Mouse (Mus musculus) spleen, adult 2 months (tissue): ENCODE measurements around the gene Ptges. TPM values are rescaled to one million over a fixed set of nuclear protein-coding genes. Genes with fewer than 3 reads are reported as not detected.

ENCODE experiments used
- DNase-seq, 2 experiments: peaks; one replicate each; pipeline versions ENCODE4 v3.0.0 to v3.0.0-alpha.2; 2012 to 2021; ENCODE audit warnings: low spot score in 2 of 2, low read depth in 1 of 2
- H3K27ac ChIP-seq: fragments of 200-500 bp; 2 replicates; pipeline ENCODE4 v1.5.1; 2012; ENCODE audit warnings: low read length, inconsistent platforms; ENCODE audit not compliant: insufficient read depth
- H3K27me3 ChIP-seq: fragments of 200-500 bp; 2 replicates; pipeline ENCODE4 v1.6.1; 2012; ENCODE audit warnings: mild to moderate bottlenecking, moderate library complexity, low read length, inconsistent platforms; ENCODE audit not compliant: control insufficient read depth, insufficient read depth
- H3K36me3 ChIP-seq: fragments of 200-500 bp; 2 replicates; pipeline ENCODE4 v1.6.1; 2012; ENCODE audit warnings: mild to moderate bottlenecking, low read length, inconsistent platforms; ENCODE audit not compliant: control insufficient read depth, insufficient read depth
- H3K4me1 ChIP-seq: fragments of 200-500 bp; 2 replicates; pipeline ENCODE4 v1.6.1; 2011; ENCODE audit warnings: inconsistent platforms; ENCODE audit not compliant: control insufficient read depth, insufficient read depth, insufficient read length
- H3K4me3 ChIP-seq: fragments of 200-500 bp; 2 replicates; pipeline ENCODE4 v1.5.1; 2011; ENCODE audit warnings: mild to moderate bottlenecking, inconsistent platforms; ENCODE audit not compliant: insufficient read depth, insufficient read length; ENCODE audit errors: extremely low read depth
- CTCF ChIP-seq: fragments of 200-500 bp; IDR thresholded peaks from 2 replicates; pipeline ENCODE4 v1.5.1; 2011; ENCODE audit warnings: mild to moderate bottlenecking, inconsistent platforms; ENCODE audit not compliant: insufficient read depth, insufficient read length, insufficient replicate concordance; ENCODE audit errors: extremely low read depth
- POLR2A ChIP-seq: fragments of 200-500 bp; IDR thresholded peaks from 2 replicates; pipeline ENCODE4 v1.6.1; 2011; ENCODE audit warnings: low read depth, low read length, inconsistent platforms
- WGBS: fragments of 180-500 bp; shearing (Covaris S2); methylation state at CpG from one replicate; pipeline ENCODE4 v1.1.7; 2018; 5-methylcytosine and 5-hydroxymethylcytosine counted together
- polyA plus RNA-seq: library from polyadenylated mRNA; depleted of rRNA; stranded (reverse); fragments of >200 nt; gene quantifications from 2 replicates; pipeline ENCODE4 v1.2.3, GENCODE M21; 2012; rRNA removed

The Ptges gene
- 14.3 and 16.0 TPM in 2 replicates for polyA plus RNA-seq

DNA sequence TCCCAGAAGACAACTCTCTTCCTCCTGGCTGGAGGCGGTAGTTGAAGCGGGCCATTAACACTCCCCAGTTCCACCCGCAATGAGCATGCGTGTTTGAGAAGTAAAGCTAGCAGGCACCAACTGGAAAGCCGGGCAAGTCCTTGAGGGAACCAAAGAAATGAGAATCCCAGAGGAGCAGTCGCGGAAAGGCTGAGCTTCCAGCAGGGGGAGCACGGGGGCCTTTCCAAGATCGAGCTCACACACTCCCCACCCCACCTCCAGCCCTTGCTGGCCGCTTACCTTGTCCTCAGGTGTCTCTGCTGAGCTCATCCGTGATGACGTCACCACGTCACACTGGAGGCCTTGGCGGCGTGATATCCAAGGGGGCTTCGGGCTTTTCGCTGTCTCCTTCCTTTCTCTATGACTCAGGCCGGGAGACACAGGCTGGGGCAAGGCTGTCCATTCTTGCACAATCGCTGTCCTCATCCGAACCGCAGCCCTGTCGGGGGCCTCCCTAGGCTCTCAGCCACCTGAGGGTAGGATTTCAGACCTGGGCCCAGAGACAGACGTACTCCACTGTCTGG is at the start of gene Ptges:
Gene Ptges (minus strand): TSS at position 381 of the 563 bp plus-strand sequence.
- TF ChIP-seq CTCF (peak; percentile 50; the same call in 1 of the 2 replicates), POLR2A (no peak)

DNA sequence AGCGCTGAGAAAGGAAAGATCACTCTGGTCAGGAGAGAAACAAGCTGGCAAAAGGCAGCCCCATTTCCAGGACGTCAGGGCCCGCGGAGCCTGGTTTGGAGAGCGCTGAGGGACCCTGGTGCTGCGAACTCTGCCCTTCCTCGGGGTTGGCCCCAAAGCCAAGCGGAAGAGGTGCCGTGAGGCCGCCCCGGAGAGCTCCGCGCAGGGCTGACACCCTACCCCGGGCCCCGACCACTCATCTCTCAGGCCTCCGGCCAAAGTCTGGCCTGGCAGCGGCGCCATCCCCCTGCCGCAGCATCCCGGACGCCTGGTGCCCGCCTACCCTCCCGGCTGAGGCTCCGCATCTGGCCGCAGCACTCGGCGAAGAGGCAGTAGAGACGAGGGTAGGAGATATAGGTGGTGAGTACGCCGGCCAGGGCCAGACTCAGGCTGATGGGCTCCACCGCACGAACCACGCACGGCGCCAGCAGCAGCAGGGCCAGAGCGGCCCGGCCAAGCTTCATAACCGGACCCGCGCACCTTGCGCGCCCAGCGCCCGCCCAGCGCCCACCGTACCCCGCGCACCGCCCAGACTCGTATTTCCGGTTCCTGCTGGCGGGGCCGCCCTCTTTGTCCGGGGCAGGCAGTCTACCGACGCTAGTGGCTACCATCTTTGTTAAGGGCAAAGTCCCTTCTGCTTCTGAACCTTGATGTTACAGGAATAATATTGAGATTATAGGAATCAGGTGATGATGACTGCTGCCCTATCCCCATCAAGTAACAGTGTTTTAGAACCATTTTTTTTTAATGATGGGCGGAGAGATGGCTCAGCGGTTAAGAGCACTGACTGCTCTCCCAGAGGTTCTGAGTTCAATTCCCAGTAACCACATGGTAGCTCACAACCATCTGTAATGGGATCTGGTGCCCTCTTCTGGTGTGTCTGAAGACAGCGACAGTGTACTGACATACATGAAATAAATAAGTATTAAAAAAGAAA is 38.0 kb upstream of the Ptges start, which contains the start of gene Tor1a:
Gene Tor1a (minus strand): TSS at position 582 of the 976 bp plus-strand sequence.
- H3K27me3 ChIP-seq = no peaks in the 10 kb centered on the region
- H3K27ac ChIP-seq = peak within 1 kb of the TSS; percentile 65
- WGBS = 3% methylated on average over 59 of the region's 59 CpGs
- peak within 1 kb of the TSS; percentile 71 for H3K4me3 ChIP-seq
- TF ChIP-seq POLR2A = peak; percentile 45
- no peak for TF ChIP-seq CTCF
- peaks cover 15% of the 10 kb centered on the region for H3K36me3 ChIP-seq
- H3K4me1 ChIP-seq = peaks cover 6% of the 10 kb centered on the region; the same call in 1 of the 2 replicates
- DNase-seq = peak; percentile 60 to 84

More for the DNA sequence above, at the start of gene Ptges:
- WGBS = 7% methylated on average over 23 of the region's 23 CpGs
- Histone ChIP-seq H3K4me1 (no peaks in the 10 kb centered on the region; the same call in 1 of the 2 replicates), H3K4me3 (peak within 1 kb of the TSS; percentile 36; the same call in 1 of the 2 replicates), H3K27me3 (no peaks in the 10 kb centered on the region), H3K27ac (no peak within 1 kb of the TSS), H3K36me3 (no peaks in the 10 kb centered on the region)
- peak in 1 of 2 experiments; percentile 47 for DNase-seq

DNA sequence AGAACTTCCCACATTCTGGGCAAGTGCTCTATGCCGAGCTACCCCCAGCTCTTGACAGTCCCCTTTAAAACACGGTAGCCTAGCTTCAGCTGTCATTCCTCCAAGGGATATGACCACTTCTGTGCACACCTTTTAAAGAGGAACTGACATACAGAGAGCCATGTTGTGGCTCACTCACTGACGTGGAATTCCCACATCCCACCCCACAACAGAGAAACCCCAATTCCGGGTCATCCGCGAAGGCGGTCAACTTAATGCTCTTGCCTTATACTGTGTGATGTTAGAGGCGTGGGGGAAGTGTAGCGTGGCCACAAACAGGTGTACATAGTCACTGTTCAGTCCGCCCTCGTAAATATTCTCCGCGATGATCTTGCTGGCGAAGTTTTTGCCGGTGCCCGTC is 37.2 kb upstream of the Ptges start:
- TF ChIP-seq POLR2A = no peak
- no peak for TF ChIP-seq CTCF
- Histone ChIP-seq H3K4me3 (peak overlapping the region; percentile 71), H3K4me1 (peaks cover 6% of the 10 kb centered on the region; the same call in 1 of the 2 replicates), H3K27ac (peak overlapping the region; percentile 65; the same call in 1 of the 2 replicates), H3K27me3 (no peaks in the 10 kb centered on the region), H3K36me3 (peaks cover 18% of the 10 kb centered on the region)
- DNase-seq = no peak
- WGBS = 2% methylated on average over 16 of the region's 16 CpGs

DNA sequence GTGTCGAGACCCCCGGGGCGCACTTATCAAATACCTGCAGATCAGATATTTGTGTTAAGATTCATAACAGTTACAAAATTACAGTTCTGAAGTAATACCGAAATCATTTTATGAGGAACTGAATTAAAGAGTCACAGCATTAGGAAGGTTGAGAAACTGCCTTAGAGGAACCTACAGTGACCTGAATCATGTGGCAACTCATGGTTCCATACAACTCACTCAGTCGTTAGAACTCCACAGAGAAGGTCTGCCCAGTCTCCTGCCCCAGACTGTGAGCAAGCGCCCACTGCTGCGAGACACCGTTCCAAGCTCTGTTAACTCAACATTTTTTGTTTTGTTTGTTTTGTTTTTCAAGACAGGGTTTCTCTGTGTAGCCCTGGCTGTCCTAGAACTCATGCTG is 36.0 kb upstream of the Ptges start:
- Histone ChIP-seq H3K4me3 (no peak overlapping the region), H3K27me3 (no peaks in the 10 kb centered on the region), H3K36me3 (peaks cover 24% of the 10 kb centered on the region), H3K27ac (no peak overlapping the region), H3K4me1 (peaks cover 6% of the 10 kb centered on the region; the same call in 1 of the 2 replicates)
- DNase-seq = no peak
- 84% methylated on average over 8 of the region's 8 CpGs for WGBS
- TF ChIP-seq POLR2A (no peak), CTCF (no peak)

DNA sequence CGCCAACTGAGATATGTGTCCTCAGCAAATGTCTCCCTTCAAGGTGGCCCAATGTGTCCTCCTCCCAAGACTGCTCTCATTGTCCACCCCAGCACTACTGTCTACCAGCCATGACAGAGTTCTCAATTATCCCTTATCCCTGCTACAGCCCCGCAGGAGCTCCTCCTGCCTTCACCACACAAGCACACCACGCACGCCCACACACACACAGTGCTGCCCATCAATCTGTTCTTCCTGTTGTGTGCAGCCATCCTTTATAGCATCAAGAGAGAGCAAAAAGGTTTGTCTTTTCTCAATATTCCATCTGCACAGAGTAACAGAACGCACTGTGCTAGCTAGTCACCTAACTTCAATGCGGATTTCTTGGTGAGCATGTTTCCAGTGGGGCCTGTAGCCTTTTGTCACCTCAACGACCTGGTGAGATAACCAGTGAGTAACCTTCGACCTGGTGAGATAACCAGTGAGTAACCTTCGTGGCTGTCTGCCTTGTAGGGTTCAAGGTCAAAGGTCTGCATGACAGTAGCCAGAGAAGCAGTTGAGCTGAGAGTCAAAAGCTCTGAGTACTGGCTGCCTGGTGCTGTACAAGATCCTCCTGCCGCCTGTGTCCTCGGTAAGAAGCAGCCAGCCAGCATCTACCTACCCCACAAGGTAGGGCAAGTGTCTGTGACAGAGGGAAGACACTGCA is 33.0 kb upstream of the Ptges start:
- TF ChIP-seq CTCF = no peak
- no peak for TF ChIP-seq POLR2A
- peaks cover 6% of the 10 kb centered on the region; the same call in 1 of the 2 replicates for H3K4me1 ChIP-seq
- H3K27me3 ChIP-seq = no peaks in the 10 kb centered on the region
- WGBS = 90% methylated on average over 11 of the region's 11 CpGs
- no peak for DNase-seq
- H3K36me3 ChIP-seq = peaks cover 42% of the 10 kb centered on the region
- no peak overlapping the region for H3K4me3 ChIP-seq
- H3K27ac ChIP-seq = no peak overlapping the region

DNA sequence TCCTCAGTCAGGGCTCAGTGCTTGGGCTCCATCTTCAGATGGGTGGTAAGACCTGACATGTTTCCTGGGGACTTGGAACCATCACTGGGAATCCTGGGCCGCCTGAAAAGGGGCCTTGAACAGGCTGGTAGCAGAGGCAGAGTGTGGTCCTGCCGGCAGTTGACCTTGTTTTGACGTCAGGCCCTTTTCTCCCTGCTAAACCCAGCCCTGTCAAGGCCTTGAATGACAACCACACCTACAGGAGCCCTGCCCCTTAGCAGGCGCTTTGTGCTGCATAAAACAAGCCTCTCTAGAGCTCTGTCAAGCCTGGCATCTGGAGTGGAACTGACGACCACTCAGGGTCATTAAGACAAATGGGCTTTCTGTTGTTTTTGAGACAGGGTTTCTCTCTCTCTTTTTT is 30.2 kb upstream of the Ptges start:
- no peak for DNase-seq
- H3K4me3 ChIP-seq = no peak overlapping the region
- H3K4me1 ChIP-seq = no peaks in the 10 kb centered on the region
- no peaks in the 10 kb centered on the region for H3K27me3 ChIP-seq
- H3K36me3 ChIP-seq = peaks cover 51% of the 10 kb centered on the region
- TF ChIP-seq POLR2A (no peak), CTCF (no peak)
- WGBS = 81% methylated on average over 5 of the region's 5 CpGs
- no peak overlapping the region for H3K27ac ChIP-seq
